Mouse (Mus musculus): ENCODE results near the gene Zic2.
"Not testable (repeated sequence)": the region's sequence is repeated elsewhere in the genome, so short reads cannot be mapped to it uniquely, and the experiment has no call there.

The Zic2 gene

GRCm38 (mm10) chr14:122474891-122475556 is at the start of gene Zic2:
Zic2 (plus strand) TSS chr14:122475435.
- DNase-seq = peak; percentile 39 to 62

GRCm38 (mm10) chr14:122426529-122427203 is 48.6 kb upstream of the Zic2 start:
- no peak for DNase-seq

- DNase-seq = no peak
Measured at GRCm38 (mm10) chr14:122427204-122427560, 48.1 kb upstream of the Zic2 start.

GRCm38 (mm10) chr14:122427654-122428053 is 47.6 kb upstream of the Zic2 start:
- DNase-seq = no peak

GRCm38 (mm10) chr14:122432558-122432957 is 42.7 kb upstream of the Zic2 start:
- no peak for DNase-seq

- DNase-seq = no peak
Measured at GRCm38 (mm10) chr14:122434039-122434438, 41.2 kb upstream of the Zic2 start.

- DNase-seq = no peak
Measured at GRCm38 (mm10) chr14:122436850-122437249, 38.4 kb upstream of the Zic2 start.

GRCm38 (mm10) chr14:122449601-122450495 is 25.4 kb upstream of the Zic2 start:
- no peak for DNase-seq

- peak; percentile 44 to 59 for DNase-seq
Measured at GRCm38 (mm10) chr14:122450496-122451382, 24.5 kb upstream of the Zic2 start, which contains the start of gene Gm5089. Gm5089 (minus strand) TSS chr14:122451115.

GRCm38 (mm10) chr14:122451551-122452145 is 23.6 kb upstream of the Zic2 start:
- DNase-seq = no peak

- DNase-seq = no peak
Measured at GRCm38 (mm10) chr14:122452701-122453387, 22.4 kb upstream of the Zic2 start.

GRCm38 (mm10) chr14:122453388-122453995 is 21.7 kb upstream of the Zic2 start:
- peak; percentile 43 to 49 for DNase-seq

- no peak for DNase-seq
Measured at GRCm38 (mm10) chr14:122453996-122454738, 21.1 kb upstream of the Zic2 start.

GRCm38 (mm10) chr14:122454901-122455561 is 20.2 kb upstream of the Zic2 start:
- DNase-seq = no peak

GRCm38 (mm10) chr14:122455562-122455958 is 19.7 kb upstream of the Zic2 start:
- no peak for DNase-seq

- not testable (repeated sequence) for DNase-seq
Measured at GRCm38 (mm10) chr14:122459332-122459731, 15.9 kb upstream of the Zic2 start.

- DNase-seq = no peak
Measured at GRCm38 (mm10) chr14:122459776-122460175, 15.5 kb upstream of the Zic2 start.

GRCm38 (mm10) chr14:122460226-122460625 is 15.0 kb upstream of the Zic2 start:
- DNase-seq = no peak

- no peak for DNase-seq
Measured at GRCm38 (mm10) chr14:122461500-122461899, 13.7 kb upstream of the Zic2 start.

GRCm38 (mm10) chr14:122461966-122462365 is 13.3 kb upstream of the Zic2 start:
- DNase-seq = no peak

Measured in kidney, postnatal 4 days (tissue).